In genomic region chr11:57624490-57624893, GRCm38 (mm10) we compare ENCODE assay signal across 12 mouse cellular contexts. TPM values are rescaled to one million over a fixed set of nuclear protein-coding genes. Genes with fewer than 3 reads are reported as not detected.
DNase-seq lines count a peak whose midpoint lies in the region; ATAC-seq lines count a peak whose summit lies in the region.
"Had no signal": no experiment of that assay in that cellular context is flagged by ENCODE, and none has a peak within 500 bp of the region (broad histone marks: within the 10 kb centered on the region; RNA-seq: fewer than 3 reads in every experiment).

No protein-coding gene starts in this region.

- H3K36me3 ChIP-seq in hindbrain, embryonic 14.5 days (replicated peaks; ENCODE audit: control insufficient read depth, insufficient read depth) = no peaks in the 10 kb centered on the region
- no peaks in the 10 kb centered on the region for H3K36me3 ChIP-seq in heart, embryonic 12.5 days
- H3K36me3 ChIP-seq: limb, embryonic 12.5 days had no signal

- no peak overlapping the region for H3K27ac ChIP-seq in hindbrain, embryonic 14.5 days
- H3K27ac ChIP-seq in heart, embryonic 12.5 days (ENCODE audit: poor library complexity, severe bottlenecking) = no peak overlapping the region
- H3K27ac ChIP-seq: limb, embryonic 12.5 days had no signal

- H3K4me1 ChIP-seq in hindbrain, embryonic 14.5 days (replicated peaks; ENCODE audit: control insufficient read depth, insufficient read depth, low read length) = peaks cover 7% of the 10 kb centered on the region; the same call in 1 of the 2 replicates
- H3K4me1 ChIP-seq in heart, embryonic 12.5 days (replicated peaks) = 0 out of 2 replicates have a peak, but pooled peaks cover 6% of the 10 kb centered on the region

- H3K4me2 ChIP-seq in hindbrain, embryonic 14.5 days (replicated peaks) = no peak overlapping the region
- H3K4me2 ChIP-seq in heart, embryonic 12.5 days = no peak overlapping the region
- H3K4me2 ChIP-seq: limb, embryonic 12.5 days had no signal

- H3K9ac ChIP-seq in hindbrain, embryonic 14.5 days = no peak overlapping the region
- no peak overlapping the region for H3K9ac ChIP-seq in heart, embryonic 12.5 days
- H3K9ac ChIP-seq: limb, embryonic 12.5 days had no signal

- peak; percentile 77; the same call in 1 of the 2 replicates for ATAC-seq in hindbrain, embryonic 14.5 days (ENCODE audit: low FRiP score)
- ATAC-seq in megakaryocyte-erythroid progenitor cell, adult 5-6 weeks (replicated peaks; ENCODE audit: low FRiP score, low TSS enrichment, poor library complexity, severe bottlenecking) = peak; percentile 93
- no peak for ATAC-seq in heart, embryonic 12.5 days (ENCODE audit: insufficient number of reproducible peaks, low FRiP score)

- H3K9me3 ChIP-seq in hindbrain, embryonic 14.5 days (ENCODE audit: control insufficient read depth, low read length) = no peaks in the 10 kb centered on the region
- no peaks in the 10 kb centered on the region for H3K9me3 ChIP-seq in heart, embryonic 12.5 days (replicated peaks)
- H3K9me3 ChIP-seq: limb, embryonic 12.5 days had no signal

- DNase-seq in left cerebral cortex, postnatal 4 days = peak; percentile 94
- no peak for DNase-seq in left cerebral cortex, adult 11 months (ENCODE audit: low spot score)
- DNase-seq in c-Kit-positive CD71-negative TER-119-negative erythroid progenitor cells, embryonic 14.5 days (ENCODE audit: low read depth) = peak; percentile 25
- DNase-seq in hindbrain, embryonic 14.5 days (ENCODE audit: low spot score) = peak; percentile 55
- no peak for DNase-seq in gastrocnemius, adult 8-10 months (ENCODE audit: low spot score in 2 of 2)
- DNase-seq in left cerebral cortex, adult 9 months (ENCODE audit: low spot score in 2 of 2) = no peak
- DNase-seq: cerebellum, adult 18-20 months; kidney, adult 18-20 months; thymus, postnatal 36 days had no signal

- WGBS in hindbrain, embryonic 14.5 days = 34% methylated on average over 5 of the region's 5 CpGs
- 63% methylated on average over 5 of the region's 5 CpGs for WGBS in heart, embryonic 12.5 days

- no peaks in the 10 kb centered on the region for H3K27me3 ChIP-seq in hindbrain, embryonic 14.5 days (ENCODE audit: control insufficient read depth, insufficient read depth, low read length)
- no peaks in the 10 kb centered on the region; the same call in 1 of the 2 replicates for H3K27me3 ChIP-seq in heart, embryonic 12.5 days (replicated peaks)
- H3K27me3 ChIP-seq: limb, embryonic 12.5 days had no signal

- no peak overlapping the region for H3K4me3 ChIP-seq in hindbrain, embryonic 14.5 days (replicated peaks; ENCODE audit: low read length)
- no peak overlapping the region for H3K4me3 ChIP-seq in heart, embryonic 12.5 days
- H3K4me3 ChIP-seq: limb, embryonic 12.5 days had no signal

- intact Hi-C loops in left cerebral cortex, postnatal 4 days (cut with DNase I) = no loop called here

RNA-seq across cellular contexts. Expression of gene Galnt10, which starts 20.8 kb away (rescaled TPM):
- 10 to 100 TPM; 11.7 to 12.4 TPM for total RNA-seq in left cerebral cortex, postnatal 4 days (2021)
- polyA plus RNA-seq in hindbrain, embryonic 14.5 days (2014; fragmentation: Nextera tagmentation; extraction: Ambion mirVana) = 8.8 and 9.8 TPM in 2 replicates
- total RNA-seq in megakaryocyte-erythroid progenitor cell, adult 5-6 weeks (2014; fragmentation: Nextera tagmentation) = 12.3 and 15.4 TPM in 2 replicates
- 11.1 and 14.3 TPM in 2 replicates for total RNA-seq in megakaryocyte-erythroid progenitor cell, adult 5-6 weeks (2017)
- polyA plus RNA-seq in heart, embryonic 12.5 days (2016; fragmentation: Nextera tagmentation; extraction: Ambion mirVana) = 15.9 and 16.5 TPM in 2 replicates
- total RNA-seq in gastrocnemius, adult 8-10 months (2022) = 1 to 10 TPM; 2.3 to 3.5 (median 3.2) TPM

Comparison
In these comparisons a context has a peak if more than half of its experiments do, and no peak if none do; other contexts are left out.
1. DNase-seq: peak in left cerebral cortex, postnatal 4 days (single experiment), c-Kit-positive CD71-negative TER-119-negative erythroid progenitor cells, embryonic 14.5 days (single experiment) and hindbrain, embryonic 14.5 days (single experiment); none in left cerebral cortex, adult 11 months (single experiment), gastrocnemius, adult 8-10 months (0 of 2) and left cerebral cortex, adult 9 months (0 of 2).